Mouse (Mus musculus): ENCODE results near the gene Hhat.

Hhat gene

GRCm38 (mm10) chr1:192784374-192784773, 13.4 kb upstream of the Hhat start:
- peak; percentile 24 for DNase-seq

DNA sequence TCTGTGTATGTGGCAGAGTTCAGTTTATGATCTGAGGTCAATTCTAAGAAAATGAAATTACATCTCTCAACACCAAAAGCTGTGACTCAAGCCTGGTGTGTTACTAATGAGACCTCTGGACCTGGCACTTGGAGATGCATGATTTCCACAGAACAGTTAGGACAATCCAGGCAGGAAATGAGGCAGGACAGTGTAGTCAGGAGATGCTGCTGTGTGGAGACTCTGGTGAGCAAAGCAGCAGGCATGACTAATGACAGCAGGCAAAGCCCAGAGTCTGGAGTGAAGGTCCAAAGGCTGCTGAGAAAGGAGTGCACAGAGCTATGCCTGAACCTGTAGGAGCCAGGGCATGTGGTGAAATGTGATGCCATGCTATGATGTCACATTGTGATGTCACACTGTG, 10.2 kb upstream of the Hhat start:
- DNase-seq = no peak

GRCm38 (mm10) chr1:192778869-192779514, 8.0 kb upstream of the Hhat start:
- no peak for DNase-seq

GRCm38 (mm10) chr1:192778206-192778605, 7.2 kb upstream of the Hhat start:
- no peak for DNase-seq

GRCm38 (mm10) chr1:192770130-192770494, 911 bp downstream of the Hhat start:
- DNase-seq = peak; percentile 43

GRCm38 (mm10) chr1:192765531-192765930, 5.5 kb downstream of the Hhat start:
- DNase-seq = no peak

DNA sequence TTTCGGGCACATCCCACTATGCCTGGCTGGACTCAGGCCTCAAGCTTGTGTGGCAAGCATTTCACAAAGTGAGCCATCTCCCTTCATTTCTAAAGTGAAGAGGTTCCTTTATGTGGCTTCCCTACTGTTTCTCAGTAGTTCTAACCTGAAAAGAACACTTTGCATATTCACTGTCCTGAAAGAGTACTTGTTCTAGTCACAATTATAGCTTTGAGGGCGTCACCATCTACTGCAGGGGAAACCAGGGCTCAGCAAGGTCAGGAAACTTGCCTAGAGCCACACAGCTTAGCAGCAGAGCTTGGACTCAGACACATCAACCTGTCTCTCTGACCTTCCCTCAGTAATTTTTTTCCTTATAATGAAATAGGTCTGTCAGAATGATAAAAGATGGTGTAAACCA, 6.5 kb downstream of the Hhat start:
- DNase-seq = no peak

DNA sequence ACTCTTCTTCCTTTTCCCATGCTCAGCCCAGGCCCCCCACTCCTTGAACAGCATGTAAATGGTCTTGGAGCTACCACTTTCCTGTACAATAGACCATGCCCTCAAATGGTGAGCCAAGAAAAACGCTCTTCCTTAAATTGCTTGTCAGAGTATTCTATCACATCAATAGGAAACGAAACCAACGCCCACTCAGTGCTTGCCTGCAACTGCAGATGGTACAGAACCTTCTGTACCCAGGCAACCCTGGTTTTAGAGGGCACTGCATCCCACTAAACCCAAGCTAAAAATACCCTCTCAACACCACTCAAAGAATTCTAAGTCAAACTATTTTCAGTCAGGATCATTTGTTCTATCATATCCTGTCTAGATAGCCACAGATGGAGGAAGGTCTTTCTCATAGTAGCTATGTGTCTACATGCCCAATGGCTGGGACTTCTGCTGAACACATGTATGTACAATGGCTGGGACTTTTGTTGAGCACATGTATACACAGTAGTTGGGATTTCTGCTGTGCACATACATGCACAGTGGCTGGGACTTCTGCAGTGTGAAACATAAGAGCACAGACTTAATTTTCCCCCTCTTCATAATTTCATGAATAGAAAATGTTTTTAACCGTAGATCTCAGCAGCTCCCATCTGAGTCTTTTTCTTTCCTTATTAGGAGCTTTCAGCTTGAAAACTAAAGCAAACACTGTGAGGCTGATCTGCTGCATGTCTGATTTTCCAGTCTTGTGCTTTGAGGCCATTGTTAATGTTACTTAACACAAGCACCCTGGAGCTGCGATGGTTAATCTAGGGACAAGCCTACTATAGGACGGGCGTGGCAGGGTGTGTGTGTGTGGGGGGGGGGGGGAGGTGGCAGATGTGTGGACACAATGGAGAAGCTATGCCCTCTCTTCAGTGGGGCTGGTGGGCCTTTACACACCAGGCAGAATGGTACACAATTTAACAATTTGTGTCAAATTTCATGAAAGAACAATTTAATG, 7.8 kb downstream of the Hhat start:
- DNase-seq = no peak

GRCm38 (mm10) chr1:192756674-192757073, 14.3 kb downstream of the Hhat start:
- no peak for DNase-seq

DNA sequence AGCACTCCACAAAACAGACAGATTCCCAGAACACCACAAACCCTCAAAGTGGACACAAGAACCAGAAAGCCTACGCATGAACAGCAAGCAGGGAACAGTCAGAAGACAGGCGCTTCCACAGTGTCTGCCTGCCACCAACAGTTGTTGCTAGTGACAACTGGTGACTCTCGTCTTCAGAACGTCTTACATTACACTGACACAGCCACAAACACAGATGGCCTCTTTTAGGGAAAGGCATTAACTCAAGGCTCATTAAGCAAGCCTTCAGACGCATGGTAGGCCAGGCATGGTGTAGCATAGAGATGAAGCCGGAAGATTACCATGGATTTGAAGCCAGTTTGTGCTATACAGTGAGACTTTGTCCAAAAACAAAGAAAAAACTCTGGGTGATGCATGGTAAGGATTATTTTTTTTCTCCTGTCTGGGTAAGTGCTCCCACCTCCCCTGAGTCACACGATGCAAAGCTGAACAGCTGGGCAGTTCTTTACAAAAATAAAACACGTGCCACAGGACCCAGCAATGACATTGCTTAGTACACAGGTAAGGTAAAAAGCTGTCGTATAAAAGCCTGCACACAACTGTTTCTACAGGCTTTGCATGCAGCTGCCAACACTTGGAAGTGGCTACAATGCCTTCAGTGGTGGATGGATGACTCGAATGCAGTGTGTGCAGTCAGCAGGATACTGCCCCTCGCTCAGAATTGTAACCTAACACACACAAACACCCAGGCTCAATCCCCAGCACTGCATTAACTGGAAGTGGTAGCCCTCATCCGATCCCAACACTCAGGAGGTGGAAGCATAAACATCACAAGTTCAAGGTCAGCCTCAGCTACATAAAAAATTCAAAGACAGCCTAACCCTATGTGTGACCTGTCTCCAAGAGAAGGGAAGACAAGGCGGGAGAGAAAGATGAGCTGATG, 15.1 kb downstream of the Hhat start:
- DNase-seq = no peak

DNA sequence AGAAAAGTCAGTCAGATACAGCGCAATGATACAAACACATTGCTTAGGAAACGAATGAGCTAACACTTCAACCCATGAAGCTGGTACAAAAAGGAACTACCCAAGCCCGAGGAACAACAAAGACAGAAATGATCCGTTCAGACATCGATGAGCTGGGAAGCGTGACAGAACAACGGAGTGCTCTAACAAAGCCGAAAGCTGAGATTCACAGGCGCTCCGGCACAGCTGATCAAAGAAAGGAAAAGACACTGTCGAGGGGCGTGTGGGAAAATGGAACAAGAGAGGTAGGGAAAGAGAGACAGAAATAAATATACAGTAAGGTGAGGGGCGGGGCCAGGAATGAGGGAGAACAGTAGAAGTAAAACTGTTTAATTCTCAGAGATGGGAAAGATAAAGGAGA, 15.8 kb downstream of the Hhat start:
- no peak for DNase-seq

DNA sequence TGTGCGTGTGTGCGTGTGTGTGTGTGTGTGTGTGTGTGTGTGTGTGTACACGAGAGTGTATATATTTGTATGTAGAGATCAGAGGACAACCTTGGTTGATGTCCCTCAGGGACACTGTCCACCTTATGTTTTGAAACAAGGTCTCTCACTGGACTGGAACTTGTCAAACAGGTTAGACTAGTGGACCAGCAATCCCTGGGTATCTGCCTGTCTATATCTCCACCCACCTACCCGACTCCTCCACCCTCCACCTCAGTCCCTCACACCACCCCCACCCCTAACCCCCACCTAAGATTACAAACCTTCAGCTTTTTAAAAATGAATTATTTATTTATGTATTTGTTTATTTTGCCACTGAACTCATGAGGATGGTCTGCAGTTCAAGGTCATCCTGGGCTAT, 16.8 kb downstream of the Hhat start:
- DNase-seq = no peak

- no peak for DNase-seq
These were observed 18.1 kb downstream of the Hhat start for GRCm38 (mm10) chr1:192752659-192753601.

DNA sequence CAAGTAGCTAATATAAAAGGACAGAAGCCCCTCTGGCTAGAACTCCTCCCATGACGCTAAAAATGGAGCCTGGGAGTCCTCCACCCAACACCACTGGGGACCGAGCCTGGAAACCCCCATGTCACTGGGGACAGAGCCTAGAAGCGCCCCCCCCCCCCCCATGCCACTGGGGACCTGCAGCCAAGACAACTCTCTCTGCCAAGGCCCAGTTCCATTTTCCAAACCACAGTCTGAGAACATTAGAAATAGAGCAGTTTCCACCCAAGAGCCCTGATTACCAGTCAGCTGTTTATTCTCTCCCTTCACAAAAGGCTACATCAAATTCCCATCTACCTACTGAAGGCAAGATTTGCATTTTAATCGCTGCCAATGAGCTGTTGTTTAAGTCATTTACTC, 21.0 kb downstream of the Hhat start:
- no peak for DNase-seq

DNA sequence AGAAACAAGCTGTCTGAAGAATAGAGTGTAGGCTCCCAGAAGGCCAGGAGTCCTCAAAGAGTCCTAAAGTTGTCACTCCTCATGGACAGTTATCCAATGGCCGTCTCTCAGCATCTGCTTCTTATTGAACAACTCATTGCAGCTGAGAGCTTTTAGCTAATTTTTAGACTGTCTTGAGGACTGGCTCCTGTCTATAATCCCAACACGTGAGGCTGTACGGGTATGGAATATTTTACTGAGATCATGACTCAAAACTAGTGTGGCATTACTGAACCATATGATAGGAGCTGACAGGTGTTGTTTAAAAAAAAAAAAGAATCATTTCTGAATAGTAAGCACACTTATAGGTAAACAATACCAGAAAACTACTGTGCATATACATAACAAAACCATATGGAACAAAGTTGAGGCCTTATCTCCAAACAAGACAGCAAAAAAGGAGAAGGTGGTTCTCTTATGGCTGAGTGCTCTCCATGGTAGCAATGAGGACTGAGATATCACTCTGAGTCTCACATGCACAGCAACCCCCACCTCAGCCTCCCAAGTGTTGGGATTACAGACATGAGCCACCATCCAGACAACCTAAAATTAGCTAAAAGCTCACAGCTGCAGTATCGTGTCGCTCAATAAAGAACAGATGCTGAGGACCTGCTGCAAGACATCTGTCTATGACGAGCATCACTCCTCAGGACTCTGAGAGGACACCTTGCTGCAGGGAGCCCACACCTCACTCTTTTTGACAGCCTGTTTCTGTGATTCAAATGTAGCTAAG, 21.6 kb downstream of the Hhat start:
- DNase-seq = no peak

- no peak for DNase-seq
These were observed 24.8 kb downstream of the Hhat start for GRCm38 (mm10) chr1:192746201-192746600.

DNA sequence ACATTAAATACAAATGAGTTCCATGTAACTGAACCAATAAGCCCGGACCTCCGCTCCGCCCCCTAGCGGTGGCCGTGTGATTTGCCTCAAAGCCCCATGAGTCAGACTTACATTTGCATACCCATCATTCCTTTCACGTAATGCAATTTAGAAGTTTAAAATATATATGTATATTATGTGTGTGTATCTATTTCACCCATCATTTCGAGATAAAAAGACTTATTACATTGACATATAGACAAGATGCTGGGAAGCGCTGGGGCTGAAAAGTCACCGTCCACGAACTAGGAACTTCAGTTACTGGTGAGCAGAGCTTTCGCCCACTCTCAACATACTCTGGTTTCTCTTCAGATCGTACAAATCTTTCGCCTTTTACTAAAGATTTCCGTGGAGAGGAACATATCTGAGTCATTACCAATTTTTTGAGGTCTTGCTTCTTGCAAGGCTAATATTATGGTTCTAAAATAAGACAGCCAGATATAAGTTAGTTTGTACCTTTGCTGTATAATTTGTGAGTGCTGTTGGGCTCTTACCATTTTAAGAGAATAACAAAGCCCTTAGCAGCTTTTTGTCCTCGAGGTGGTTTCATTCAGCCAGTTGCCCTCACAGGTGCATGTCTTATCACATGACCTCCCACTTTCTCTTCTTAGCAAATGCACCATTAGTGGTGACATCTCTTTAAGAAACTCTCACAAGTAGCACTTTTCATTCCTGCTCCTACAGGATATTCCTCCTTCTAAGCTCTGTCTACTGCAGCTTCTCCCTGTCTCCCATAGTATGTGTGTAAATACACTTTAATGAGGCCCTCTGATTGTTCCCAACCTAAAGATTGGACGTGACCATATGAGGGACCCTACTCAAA, 25.6 kb downstream of the Hhat start:
- DNase-seq = peak; percentile 12

DNA sequence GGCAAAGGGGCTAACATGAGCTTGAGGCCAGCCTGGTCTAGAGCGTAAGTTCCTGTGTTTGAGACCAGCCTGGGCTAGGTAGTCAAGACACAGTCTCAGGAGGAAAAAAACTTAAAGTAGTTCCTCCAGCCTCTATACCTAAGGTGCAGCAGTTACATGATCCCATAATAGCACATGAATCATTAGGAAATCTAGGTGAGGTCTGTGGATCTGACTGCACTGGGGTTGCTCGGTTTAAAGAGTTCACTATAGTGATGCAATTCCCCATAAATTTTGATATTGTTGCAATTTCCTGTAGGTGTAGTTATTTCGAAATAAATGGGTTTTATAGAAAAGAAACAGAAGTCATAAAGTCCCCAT, 26.2 kb downstream of the Hhat start:
- DNase-seq = no peak

DNA sequence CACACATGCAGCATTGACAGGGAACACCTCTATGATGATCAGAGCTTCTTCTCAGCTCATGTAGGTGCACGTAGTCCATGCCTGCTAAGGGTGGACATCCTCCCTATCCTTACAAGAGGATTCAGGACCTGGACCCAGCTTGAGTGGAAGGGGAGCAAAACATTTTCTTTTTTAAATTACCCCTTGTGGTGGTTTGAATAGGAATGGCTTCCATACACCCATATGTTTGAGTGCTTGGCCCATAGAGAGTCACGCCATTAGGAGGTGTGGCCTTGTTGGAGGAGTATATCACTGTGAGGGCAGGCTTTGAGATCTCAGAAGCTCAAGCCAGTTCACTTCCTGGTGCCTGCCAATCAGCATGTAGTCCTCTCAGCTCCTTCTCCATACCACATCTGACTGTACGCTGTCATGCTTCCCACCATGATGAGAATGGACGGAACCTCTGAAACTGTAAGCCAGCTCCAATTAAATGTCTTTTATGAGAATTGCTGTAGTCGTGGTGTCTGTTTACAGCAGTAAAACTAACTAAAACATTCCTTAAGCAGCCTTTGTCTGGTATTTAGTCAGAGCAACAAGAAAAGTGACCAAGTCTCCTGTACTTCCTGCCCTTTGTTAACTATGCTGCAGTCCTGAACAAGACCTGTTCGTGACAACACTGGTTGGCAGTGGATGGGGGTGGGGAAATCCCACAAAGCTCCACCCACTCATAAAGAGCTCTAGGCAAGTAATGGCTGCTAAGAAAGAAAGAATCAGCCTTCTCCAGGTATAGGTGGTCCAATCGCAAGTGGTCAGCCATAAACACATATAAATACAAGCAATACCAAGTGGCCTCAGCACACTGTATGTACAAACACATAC, 28.4 kb downstream of the Hhat start:
- no peak for DNase-seq
